Mouse (Mus musculus): ENCODE measurements around the gene Mmab.

The Mmab gene

DNA sequence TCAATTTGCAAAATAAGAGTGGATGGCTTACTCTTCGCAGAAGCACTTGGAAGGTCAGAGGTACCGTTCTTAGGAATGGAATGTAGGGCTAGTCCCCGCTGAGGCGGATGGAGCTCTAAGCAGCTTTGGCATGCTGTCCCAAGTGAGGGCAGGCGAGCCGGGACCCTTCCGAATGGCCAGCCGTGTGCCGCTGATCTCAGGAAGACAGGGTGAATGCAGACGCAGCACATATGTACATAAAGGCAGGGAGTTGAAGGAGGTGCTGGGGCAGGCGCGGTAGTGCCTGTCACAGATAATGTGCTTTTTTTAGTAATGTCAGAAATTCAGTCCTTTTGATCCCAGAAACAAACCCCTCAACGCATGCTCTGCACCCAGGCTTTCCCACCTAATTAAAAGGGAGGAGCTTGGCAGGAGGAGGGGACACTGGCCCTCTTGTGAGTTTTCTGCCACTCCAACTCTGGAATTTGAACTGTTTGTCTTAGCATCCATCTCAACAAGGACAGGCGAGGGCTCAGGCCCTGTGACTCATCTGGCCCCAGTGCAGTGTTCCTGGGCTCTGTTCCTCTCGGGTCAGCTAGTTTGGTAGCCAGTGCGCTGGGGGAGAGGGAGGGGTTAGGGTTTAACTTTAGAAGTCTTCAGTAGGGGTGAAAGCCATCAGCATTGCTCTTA is 30.7 kb downstream of the Mmab start:
- H3K27me3 ChIP-seq (ENCODE audit: control insufficient read depth, insufficient read depth, low read length, poor library complexity, severe bottlenecking): no peaks in the 10 kb centered on the region
- DNase-seq (ENCODE audit: low read depth, low spot score): no peak
- peaks cover 4% of the 10 kb centered on the region for H3K36me3 ChIP-seq (ENCODE audit: control insufficient read depth, insufficient read depth, low read length, poor library complexity, severe bottlenecking)

DNA sequence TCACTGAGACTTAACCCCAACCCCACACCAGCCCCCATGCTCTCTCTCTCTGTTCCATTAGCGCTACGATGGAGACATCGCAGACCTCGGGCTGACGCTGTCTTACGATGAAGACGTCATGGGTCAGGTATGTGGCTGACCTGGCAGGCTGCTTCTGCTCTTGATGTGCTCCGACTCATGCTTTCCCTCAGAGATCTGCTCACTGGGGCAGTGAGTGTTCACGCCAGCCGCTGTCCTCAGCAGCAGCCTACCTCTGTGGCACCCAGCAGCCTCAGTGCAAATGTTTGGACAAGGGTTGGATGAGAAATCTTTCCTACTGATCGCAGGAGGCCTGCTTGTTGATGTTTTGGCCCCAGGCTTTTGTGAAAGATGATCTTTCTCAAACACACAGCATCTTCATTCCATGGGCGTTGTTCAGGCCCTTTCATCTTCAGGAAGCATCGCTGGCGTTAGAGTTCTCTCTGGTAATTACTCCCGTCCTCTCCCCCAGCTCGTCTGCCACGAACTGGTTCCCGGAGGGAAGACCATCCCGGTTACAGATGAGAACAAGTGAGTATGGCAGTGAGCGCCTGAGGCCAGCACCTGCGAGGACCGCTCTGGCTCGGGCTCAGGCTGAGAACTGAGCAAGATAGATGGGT is 31.4 kb downstream of the Mmab start:
- DNase-seq (ENCODE audit: low read depth, low spot score): no peak
- Histone ChIP-seq H3K36me3 (ENCODE audit: control insufficient read depth, insufficient read depth, low read length, poor library complexity, severe bottlenecking) (peaks cover 7% of the 10 kb centered on the region), H3K27me3 (ENCODE audit: control insufficient read depth, insufficient read depth, low read length, poor library complexity, severe bottlenecking) (no peaks in the 10 kb centered on the region)

DNA sequence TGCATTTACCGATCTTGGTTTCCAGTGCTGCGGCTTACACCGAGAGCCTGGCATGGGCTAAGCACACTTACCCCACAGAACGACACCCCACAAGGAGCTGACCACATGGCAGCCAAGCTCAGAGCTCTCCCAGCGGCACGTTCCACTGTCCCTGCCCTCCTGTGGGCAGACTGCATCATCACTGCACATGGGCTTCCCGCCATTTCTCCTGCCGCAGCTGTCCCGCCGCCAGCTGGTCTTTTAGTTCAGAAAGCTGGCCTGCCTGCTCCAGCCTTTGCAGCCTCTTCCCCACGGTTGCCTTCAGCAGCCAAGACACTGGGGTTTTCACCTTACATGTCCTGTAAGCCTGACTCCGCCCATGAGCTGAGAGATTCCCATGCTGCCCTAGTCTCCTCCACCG is 33.4 kb downstream of the Mmab start:
- no peak for DNase-seq (ENCODE audit: low read depth, low spot score)
- no peaks in the 10 kb centered on the region for H3K27me3 ChIP-seq (ENCODE audit: control insufficient read depth, insufficient read depth, low read length, poor library complexity, severe bottlenecking)
- peaks cover 9% of the 10 kb centered on the region for H3K36me3 ChIP-seq (ENCODE audit: control insufficient read depth, insufficient read depth, low read length, poor library complexity, severe bottlenecking)

- Histone ChIP-seq H3K27me3 (ENCODE audit: control insufficient read depth, insufficient read depth, low read length, poor library complexity, severe bottlenecking) (no peaks in the 10 kb centered on the region), H3K36me3 (ENCODE audit: control insufficient read depth, insufficient read depth, low read length, poor library complexity, severe bottlenecking) (peaks cover 9% of the 10 kb centered on the region)
- no peak for DNase-seq (ENCODE audit: low read depth, low spot score)
Observed at GRCm38 (mm10) chr5:114408846-114409245, 35.0 kb downstream of the Mmab start.

GRCm38 (mm10) chr5:114407810-114408209 is 36.0 kb downstream of the Mmab start:
- H3K36me3 ChIP-seq (ENCODE audit: control insufficient read depth, insufficient read depth, low read length, poor library complexity, severe bottlenecking): peaks cover 9% of the 10 kb centered on the region
- no peak for DNase-seq (ENCODE audit: low read depth, low spot score)
- H3K27me3 ChIP-seq (ENCODE audit: control insufficient read depth, insufficient read depth, low read length, poor library complexity, severe bottlenecking): no peaks in the 10 kb centered on the region

DNA sequence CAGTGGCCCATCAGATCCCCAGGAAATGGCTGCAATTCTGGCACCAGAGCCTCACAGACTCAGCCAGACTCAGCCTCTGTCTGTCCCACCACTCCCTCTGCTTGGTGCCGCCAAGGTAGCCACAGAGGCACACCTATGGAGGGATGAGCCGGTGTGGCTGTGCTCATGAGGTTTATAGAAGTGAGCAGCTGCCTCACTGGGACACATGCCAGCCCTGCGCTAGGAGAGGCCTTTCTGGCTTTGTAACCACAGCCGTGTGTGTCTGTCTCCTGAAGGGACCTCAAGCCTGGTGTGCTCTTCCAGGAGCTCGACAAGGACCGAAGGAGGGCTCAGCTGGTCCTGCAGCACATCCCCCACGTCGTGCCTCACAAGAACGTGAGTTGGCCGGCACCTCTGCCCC is 36.6 kb downstream of the Mmab start:
- no peak for DNase-seq (ENCODE audit: low read depth, low spot score)
- Histone ChIP-seq H3K36me3 (ENCODE audit: control insufficient read depth, insufficient read depth, low read length, poor library complexity, severe bottlenecking) (peaks cover 11% of the 10 kb centered on the region), H3K27me3 (ENCODE audit: control insufficient read depth, insufficient read depth, low read length, poor library complexity, severe bottlenecking) (no peaks in the 10 kb centered on the region)

DNA sequence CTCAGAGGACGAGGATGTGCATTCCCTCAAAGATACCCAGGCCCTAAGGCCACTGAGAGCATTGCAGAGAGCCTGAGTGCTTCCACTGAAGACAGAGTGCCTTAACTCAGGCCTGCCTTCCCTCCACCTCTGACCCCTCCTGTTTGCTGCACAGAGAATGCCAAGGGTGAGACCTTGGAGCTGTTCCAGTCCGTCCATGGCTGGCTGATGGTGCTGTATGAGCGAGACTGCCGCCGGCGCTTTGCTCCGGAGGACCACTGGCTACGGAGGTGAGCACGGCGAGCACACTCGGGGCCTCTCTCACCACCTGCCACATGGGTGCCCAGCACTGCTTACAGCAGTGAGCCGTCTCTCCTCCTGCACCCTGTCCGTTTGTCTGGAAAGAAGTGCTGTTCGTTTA is 37.3 kb downstream of the Mmab start:
- DNase-seq (ENCODE audit: low read depth, low spot score): no peak
- Histone ChIP-seq H3K27me3 (ENCODE audit: control insufficient read depth, insufficient read depth, low read length, poor library complexity, severe bottlenecking) (no peaks in the 10 kb centered on the region), H3K36me3 (ENCODE audit: control insufficient read depth, insufficient read depth, low read length, poor library complexity, severe bottlenecking) (peaks cover 15% of the 10 kb centered on the region)

DNA sequence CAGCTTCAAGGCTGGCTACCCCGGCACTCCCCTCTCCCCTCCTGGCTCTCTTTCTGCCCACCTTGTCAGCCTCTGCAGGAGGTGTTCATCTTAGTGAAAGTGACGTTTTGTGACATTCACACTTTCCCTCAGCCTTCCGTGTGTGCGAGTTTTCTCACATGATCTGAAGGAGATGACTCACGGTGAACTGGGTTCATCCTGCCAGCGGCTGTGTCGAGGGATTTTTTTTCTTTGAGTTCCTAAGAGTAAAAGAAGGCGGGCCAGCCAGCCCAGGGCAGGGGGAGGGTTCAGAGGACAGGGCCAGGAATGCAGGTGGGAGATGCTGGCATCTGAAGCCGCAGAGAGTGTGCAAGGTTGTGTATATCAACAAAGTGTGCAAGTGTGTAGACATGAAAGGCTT is 50.7 kb downstream of the Mmab start:
- DNase-seq (ENCODE audit: low read depth, low spot score): no peak
- no peaks in the 10 kb centered on the region for H3K27me3 ChIP-seq (ENCODE audit: control insufficient read depth, insufficient read depth, low read length, poor library complexity, severe bottlenecking)
- peaks cover 11% of the 10 kb centered on the region for H3K36me3 ChIP-seq (ENCODE audit: control insufficient read depth, insufficient read depth, low read length, poor library complexity, severe bottlenecking)

DNA sequence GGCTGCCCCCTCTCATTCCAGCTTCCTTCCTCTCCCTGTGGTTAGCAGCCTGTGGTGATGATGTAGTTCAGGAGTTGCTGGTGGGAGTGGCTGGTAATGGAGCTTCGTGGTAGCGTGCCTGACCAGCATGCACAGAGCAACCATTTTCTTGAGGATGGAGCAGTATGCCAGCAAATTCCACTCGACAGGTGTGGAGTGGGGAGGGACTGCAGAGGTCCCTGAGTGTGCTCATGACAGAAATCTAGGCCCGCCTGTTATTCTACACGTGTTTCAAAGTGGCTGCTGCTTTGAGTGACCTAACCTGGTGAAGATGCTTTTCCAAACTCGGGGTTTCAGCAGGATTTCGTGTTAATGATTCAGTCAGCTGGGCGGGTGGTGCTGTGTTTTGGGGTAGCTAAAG is 59.4 kb downstream of the Mmab start:
- no peak for DNase-seq (ENCODE audit: low read depth, low spot score)
- H3K36me3 ChIP-seq (ENCODE audit: control insufficient read depth, insufficient read depth, low read length, poor library complexity, severe bottlenecking): peaks cover 3% of the 10 kb centered on the region; the same call in 1 of the 2 replicates

DNA sequence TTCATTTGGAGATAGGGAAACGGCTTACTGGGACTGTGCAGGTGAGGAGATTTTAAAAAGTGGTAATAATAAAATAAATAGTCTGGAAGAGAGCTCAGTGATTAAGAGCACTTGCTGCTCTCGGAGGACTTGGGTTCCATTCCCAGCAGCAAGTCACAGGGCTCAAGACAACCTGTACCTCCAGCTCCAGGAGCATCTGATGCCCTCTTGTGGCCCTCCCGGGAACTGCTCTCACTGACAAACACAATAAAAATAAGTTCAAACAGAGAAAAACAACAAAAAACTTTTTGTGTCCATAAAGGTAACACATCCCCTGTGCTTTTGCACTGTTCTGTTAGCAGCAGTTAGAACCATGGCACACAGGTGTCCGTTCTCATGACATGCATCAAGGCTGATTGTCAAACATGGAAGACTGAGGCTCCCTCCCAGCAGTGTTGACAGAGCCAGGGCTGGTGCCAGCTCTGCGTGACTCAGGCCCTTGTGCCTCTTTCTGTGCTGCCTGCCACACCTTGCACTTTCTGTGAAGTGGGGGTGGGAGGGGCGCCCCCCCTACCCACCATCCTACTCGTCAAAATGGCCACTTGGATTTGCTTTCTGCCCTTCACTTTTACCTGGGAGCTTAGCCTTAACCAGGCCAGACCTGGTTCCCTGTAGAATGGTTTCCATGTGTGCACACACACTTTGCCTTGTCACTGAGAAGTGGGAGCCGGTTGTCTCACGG is 60.5 kb downstream of the Mmab start:
- Histone ChIP-seq H3K36me3 (ENCODE audit: control insufficient read depth, insufficient read depth, low read length, poor library complexity, severe bottlenecking) (peaks cover 2% of the 10 kb centered on the region; the same call in 1 of the 2 replicates), H3K27me3 (ENCODE audit: control insufficient read depth, insufficient read depth, low read length, poor library complexity, severe bottlenecking) (no peaks in the 10 kb centered on the region)
- peak; percentile 73 for DNase-seq (ENCODE audit: low read depth, low spot score)

More for the DNA sequence above, 59.4 kb downstream of the Mmab start:
- no peaks in the 10 kb centered on the region for H3K27me3 ChIP-seq (ENCODE audit: control insufficient read depth, insufficient read depth, low read length, poor library complexity, severe bottlenecking)

All from splenic B cell, adult 2 months (primary cell).